Mouse (Mus musculus) heart, postnatal 0 days (tissue): Measurements from ENCODE around the gene Ckmt2. TPM values are rescaled to one million over a fixed set of nuclear protein-coding genes. Genes with fewer than 3 reads are reported as not detected.

Source experiments
- ATAC-seq: fragments of 200-750 bp; cut with Nextera tagmentation; 2 replicates; pipeline ENCODE4 v1.8.0; 2017; ENCODE audit warnings: low read depth, moderate number of reproducible peaks, moderate library complexity; ENCODE audit not compliant: insufficient read depth
- DNase-seq: peaks from one replicate; pipeline ENCODE4 v3.0.0-alpha.2; 2016; ENCODE audit warnings: low spot score
- H3K27ac ChIP-seq: fragments of 300-500 bp; sonication (generic); 2 replicates; pipeline ENCODE4 v1.5.1; 2014; ENCODE audit warnings: low read depth, mild to moderate bottlenecking
- H3K27me3 ChIP-seq: fragments of 300-500 bp; sonication (generic); 2 replicates; pipeline ENCODE4 v1.6.1; 2014; ENCODE audit warnings: low read length, mixed read lengths; ENCODE audit not compliant: control insufficient read depth, insufficient read depth
- H3K36me3 ChIP-seq: fragments of 300-500 bp; sonication (generic); replicated peaks from 2 replicates; pipeline ENCODE4 v1.6.1; 2014; ENCODE audit warnings: low read length, mixed read lengths; ENCODE audit not compliant: control insufficient read depth, insufficient read depth
- H3K4me1 ChIP-seq: fragments of 300-500 bp; sonication (generic); 2 replicates; pipeline ENCODE4 v1.6.1; 2014; ENCODE audit warnings: antibody characterized with exemption; ENCODE audit not compliant: control insufficient read depth, insufficient read depth
- H3K4me2 ChIP-seq: fragments of 300-500 bp; sonication (generic); 2 replicates; pipeline ENCODE4 v1.6.1; 2014; ENCODE audit warnings: low read depth, mild to moderate bottlenecking, low read length, moderate library complexity
- H3K4me3 ChIP-seq: fragments of 300-500 bp; sonication (generic); 2 replicates; pipeline ENCODE4 v1.5.1; 2014; ENCODE audit warnings: low read depth, low read length
- H3K9ac ChIP-seq: fragments of 300-500 bp; sonication (generic); replicated peaks from 2 replicates; pipeline ENCODE4 v1.6.1; 2014; ENCODE audit warnings: low read depth, low read length, mixed read lengths
- H3K9me3 ChIP-seq: fragments of 300-500 bp; sonication (generic); replicated peaks from 2 replicates; pipeline ENCODE4 v1.6.1; 2016; ENCODE audit warnings: low read length; ENCODE audit not compliant: control insufficient read depth
- CTCF ChIP-seq: IDR thresholded peaks from 2 replicates; pipeline ENCODE4 v1.5.1; 2016; ENCODE audit warnings: antibody characterized with exemption, control low read depth, low read depth
- EP300 ChIP-seq: IDR thresholded peaks from 2 replicates; pipeline ENCODE4 v1.6.1; 2016; ENCODE audit warnings: antibody characterized with exemption, low read depth
- WGBS: fragments of 180-500 bp; shearing (Covaris S2); extraction: QIAGEN DNeasy Blood & Tissue Kit; methylation state at CpG from one replicate; pipeline ENCODE4 v1.1.7; 2014; 5-methylcytosine and 5-hydroxymethylcytosine counted together
- polyA plus RNA-seq: library from polyadenylated mRNA; unstranded; fragments of >200 nt; fragmentation: Nextera tagmentation; extraction: Ambion mirVana; gene quantifications from 2 replicates; pipeline ENCODE4 v1.2.1, GENCODE M21; 2015
- total RNA-seq: library from RNA; depleted of rRNA; stranded (reverse); fragments of >200 nt; gene quantifications from 2 replicates; pipeline ENCODE4 v1.2.3, GENCODE M21; 2014; ENCODE audit warnings: low replicate concordance

The Ckmt2 gene
- total and polyA plus RNA-seq, 2 experiments from 2014 or later = 421 to 571 TPM

DNA sequence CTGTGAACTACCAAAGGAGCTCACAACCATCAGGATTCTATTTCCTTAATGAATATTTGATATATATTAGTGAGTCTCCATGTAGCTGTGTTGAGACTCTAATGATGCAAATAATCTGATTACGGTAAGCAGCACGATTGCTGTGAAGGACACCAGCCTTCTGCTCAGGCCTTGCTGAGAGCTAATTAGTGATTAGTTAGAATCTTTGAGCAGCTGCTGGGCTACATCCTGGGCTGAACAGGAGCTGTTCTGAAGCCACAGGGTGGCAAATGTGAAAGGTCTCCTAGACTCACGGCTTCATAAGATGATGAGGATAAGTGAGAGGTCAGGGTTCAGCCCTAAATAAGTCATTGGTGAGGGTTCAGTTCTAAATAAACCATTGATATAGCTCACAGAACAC, 29.7 kb upstream of the Ckmt2 start:
- H3K27me3 ChIP-seq = no peaks in the 10 kb centered on the region
- no peak overlapping the region for H3K4me3 ChIP-seq
- no peak overlapping the region for H3K27ac ChIP-seq
- H3K9ac ChIP-seq = no peak overlapping the region
- no peak for TF ChIP-seq EP300
- no peak for TF ChIP-seq CTCF
- WGBS = 75% methylated on average over 3 of the region's 3 CpGs
- no peaks in the 10 kb centered on the region for H3K9me3 ChIP-seq
- H3K4me2 ChIP-seq = no peak overlapping the region
- no peak for ATAC-seq
- DNase-seq = no peak
- no peaks in the 10 kb centered on the region for H3K4me1 ChIP-seq
- no peaks in the 10 kb centered on the region for H3K36me3 ChIP-seq

DNA sequence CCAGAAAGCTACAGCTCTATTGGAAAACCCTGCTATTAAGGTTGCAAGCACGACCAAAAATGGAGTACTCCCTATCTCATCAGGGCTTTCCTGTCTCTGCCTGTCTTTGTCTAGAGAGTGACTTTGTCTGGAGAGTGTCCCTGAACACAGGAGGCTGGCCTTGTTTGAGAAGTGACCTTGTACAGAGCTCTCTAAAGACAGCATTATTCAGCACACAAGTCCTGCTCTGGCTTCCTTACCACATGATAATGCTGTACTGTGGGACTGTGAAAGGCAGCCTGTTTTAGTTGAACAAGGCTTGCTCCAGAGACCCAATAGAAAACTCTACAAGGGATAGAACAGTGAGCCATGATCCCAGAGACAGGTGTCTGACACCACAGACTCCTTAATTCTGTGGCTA, 19.8 kb upstream of the Ckmt2 start:
- Histone ChIP-seq H3K27ac (no peak overlapping the region), H3K27me3 (no peaks in the 10 kb centered on the region)

DNA sequence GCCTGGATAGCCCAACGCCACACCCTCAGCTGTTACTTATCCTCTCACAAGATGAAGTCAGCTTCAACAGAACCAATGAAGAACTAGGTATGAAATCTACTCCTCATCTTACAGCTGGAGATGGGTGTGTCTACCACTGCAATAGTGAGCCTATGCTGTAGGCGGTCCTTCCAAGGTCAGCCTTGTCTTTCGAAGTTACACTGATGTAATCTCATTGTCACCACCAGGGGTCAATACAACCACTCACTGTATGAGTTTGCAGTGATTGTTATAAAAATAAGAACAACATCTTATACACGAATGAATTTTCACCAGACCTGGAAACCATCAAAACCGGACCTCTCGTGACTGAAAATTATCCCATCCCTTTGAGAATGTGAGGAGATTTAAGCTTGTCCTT, 16.4 kb upstream of the Ckmt2 start:
- ATAC-seq (no peak), DNase-seq (peak; percentile 55)
- H3K9ac ChIP-seq = no peak overlapping the region
- no peaks in the 10 kb centered on the region for H3K27me3 ChIP-seq
- TF ChIP-seq CTCF = peak; percentile 55
- no peak for TF ChIP-seq EP300
- no peak overlapping the region for H3K4me2 ChIP-seq
- no peak overlapping the region for H3K4me3 ChIP-seq
- no peaks in the 10 kb centered on the region for H3K4me1 ChIP-seq
- no peak overlapping the region for H3K27ac ChIP-seq
- WGBS = 63% methylated on average over 6 of the region's 6 CpGs
- H3K36me3 ChIP-seq = no peaks in the 10 kb centered on the region
- no peaks in the 10 kb centered on the region for H3K9me3 ChIP-seq

More for the DNA sequence above, 19.8 kb upstream of the Ckmt2 start:
- WGBS = 0% methylated on average over 1 of the region's 1 CpGs
- no peak overlapping the region for H3K4me2 ChIP-seq
- ATAC-seq = no peak; the same call in 1 of the 2 replicates
- H3K4me1 ChIP-seq = no peaks in the 10 kb centered on the region
- DNase-seq = peak; percentile 23
- no peak overlapping the region for H3K9ac ChIP-seq
- TF ChIP-seq EP300 = no peak
- TF ChIP-seq CTCF = no peak
- H3K36me3 ChIP-seq = no peaks in the 10 kb centered on the region
- 0 out of 2 replicates have a peak, but pooled peaks cover 6% of the 10 kb centered on the region for H3K9me3 ChIP-seq
- no peak overlapping the region for H3K4me3 ChIP-seq

DNA sequence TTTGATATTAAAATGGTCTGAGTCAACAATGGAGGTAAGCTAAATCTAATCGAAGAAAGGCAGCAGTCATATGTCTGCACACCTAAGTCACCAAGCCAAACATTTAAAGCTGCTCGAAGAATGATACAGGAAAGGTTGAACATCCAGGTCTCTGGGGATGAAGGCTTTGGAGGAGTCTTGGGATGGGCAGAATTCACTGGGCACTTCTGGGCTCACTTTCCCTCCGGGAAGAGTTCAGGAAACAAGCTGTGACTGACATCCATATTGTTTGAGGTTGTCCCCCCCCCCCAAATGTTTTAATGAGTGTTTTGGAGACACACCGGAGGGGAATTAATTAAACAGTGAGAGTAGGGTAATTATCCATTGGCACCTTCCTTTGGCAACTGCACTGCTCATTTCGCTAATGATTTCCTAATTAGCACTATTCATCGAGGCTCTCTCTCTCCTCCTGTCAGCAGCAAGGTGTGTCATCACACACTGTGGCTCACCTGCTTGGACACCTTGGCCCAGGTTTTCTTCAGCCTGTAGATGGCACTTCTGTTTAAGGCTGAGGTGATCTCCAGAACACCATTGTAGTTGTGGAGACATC, 13.4 kb upstream of the Ckmt2 start:
- TF ChIP-seq EP300 (no peak), CTCF (no peak)
- WGBS = 85% methylated on average over 6 of the region's 6 CpGs
- no peak for ATAC-seq

DNA sequence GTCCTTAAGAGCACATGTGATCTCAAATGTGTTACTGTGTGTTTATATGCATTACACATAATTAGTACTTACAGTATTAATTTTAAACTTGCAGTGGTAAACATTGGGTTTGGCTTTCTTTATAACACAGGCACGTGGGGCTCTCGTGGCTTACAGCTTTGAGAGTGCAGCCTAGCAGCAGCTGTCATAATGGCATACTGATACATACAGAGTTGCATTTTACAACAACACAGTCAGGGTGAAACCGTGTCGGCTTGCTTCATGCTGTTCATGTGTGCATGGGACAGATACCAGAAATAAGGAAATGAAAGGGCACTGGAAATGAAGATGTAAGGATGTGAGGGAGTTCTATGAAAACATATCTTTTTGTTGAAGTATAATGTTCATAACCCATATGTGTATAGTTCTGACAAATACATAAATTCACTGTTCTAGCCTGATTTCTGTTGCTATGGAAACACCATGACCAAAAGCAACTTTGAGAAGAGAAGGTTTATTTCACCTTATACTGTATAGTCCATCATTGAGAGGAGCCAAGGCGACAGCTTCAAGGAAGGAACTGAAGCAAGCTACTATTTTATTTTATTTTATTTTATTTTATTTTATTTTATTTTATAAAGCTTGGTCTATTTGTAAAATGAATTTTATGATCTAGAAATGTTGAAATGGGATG, 8.2 kb upstream of the Ckmt2 start:
- Histone ChIP-seq H3K4me3 (no peak overlapping the region), H3K4me1 (no peaks in the 10 kb centered on the region), H3K27me3 (no peaks in the 10 kb centered on the region), H3K36me3 (no peaks in the 10 kb centered on the region), H3K9me3 (no peaks in the 10 kb centered on the region), H3K27ac (no peak overlapping the region), H3K4me2 (no peak overlapping the region), H3K9ac (no peak overlapping the region)
- WGBS = 78% methylated on average over 5 of the region's 5 CpGs
- no peak for ATAC-seq
- no peak for TF ChIP-seq EP300
- TF ChIP-seq CTCF = no peak
- no peak for DNase-seq

More for the DNA sequence above, 13.4 kb upstream of the Ckmt2 start:
- DNase-seq = no peak
- H3K9me3 ChIP-seq = no peaks in the 10 kb centered on the region
- no peaks in the 10 kb centered on the region for H3K4me1 ChIP-seq
- no peak overlapping the region for H3K4me3 ChIP-seq
- no peak overlapping the region for H3K27ac ChIP-seq
- no peaks in the 10 kb centered on the region for H3K27me3 ChIP-seq
- H3K36me3 ChIP-seq = no peaks in the 10 kb centered on the region
- no peak overlapping the region for H3K9ac ChIP-seq
- H3K4me2 ChIP-seq = no peak overlapping the region
